Mouse (Mus musculus) ES-E14 (cell line): ENCODE measurements around the gene Olfr148.

Source experiments
- HCFC1 ChIP-seq: IDR thresholded peaks from 2 replicates; pipeline ENCODE4 v1.6.1; 2012; ENCODE audit warnings: low read length, inconsistent platforms, borderline replicate concordance; ENCODE audit not compliant: insufficient read depth
- ZC3H11A ChIP-seq: IDR thresholded peaks from 2 replicates; pipeline ENCODE4 v1.6.1; 2012; ENCODE audit warnings: low read depth, mild to moderate bottlenecking, inconsistent platforms, low read length, borderline replicate concordance
- ZNF384 ChIP-seq: IDR thresholded peaks from 2 replicates; pipeline ENCODE4 v1.6.1; 2012; ENCODE audit warnings: low read depth, low read length, inconsistent platforms

DNA sequence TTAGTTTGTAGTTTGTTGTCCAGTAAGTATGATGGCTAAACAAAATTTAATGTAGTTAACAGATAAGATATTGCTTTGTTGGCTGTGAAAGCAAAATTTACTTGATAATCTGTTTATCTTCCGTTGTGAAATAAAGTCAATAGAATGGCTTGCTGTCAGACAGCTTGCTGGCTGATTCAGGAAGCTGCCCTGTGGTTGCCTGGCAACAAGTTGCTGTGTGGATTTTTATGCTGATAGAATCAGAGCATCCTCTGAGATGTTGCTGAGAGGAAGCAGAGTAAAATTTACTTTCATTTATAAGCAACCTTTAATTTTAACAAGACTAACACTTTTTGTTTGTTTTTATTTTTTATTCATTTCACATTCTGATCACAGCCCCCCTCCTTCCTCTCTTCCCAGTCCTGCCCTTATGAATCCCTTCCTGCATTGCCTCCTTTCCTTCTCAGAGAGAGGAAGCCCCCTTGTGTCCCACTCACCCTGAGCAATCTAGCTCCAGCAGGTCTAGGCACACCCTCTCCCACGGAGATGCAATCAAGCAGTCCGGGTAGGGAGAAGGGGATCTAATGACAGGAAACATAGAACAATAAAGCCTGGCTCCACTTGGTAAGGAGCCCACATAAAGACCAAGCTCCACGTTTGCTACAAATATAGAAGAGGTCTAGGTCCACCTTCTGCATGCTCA lies 23.6 kb downstream of the Olfr148 start:
- TF ChIP-seq ZNF384 (no peak), ZC3H11A (no peak), HCFC1 (no peak)
